Mouse (Mus musculus) testis, adult 2 months (tissue): ENCODE measurements around the gene Atpif1. TPM values are rescaled to one million over a fixed set of nuclear protein-coding genes. Genes with fewer than 3 reads are reported as not detected.

ENCODE experiments used
- H3K27ac ChIP-seq: fragments of 200-500 bp; 2 replicates; pipeline ENCODE4 v1.5.1; 2012; ENCODE audit warnings: low read depth, low read length; ENCODE audit not compliant: control insufficient read depth, insufficient read depth
- H3K27me3 ChIP-seq: fragments of 200-500 bp; 2 replicates; pipeline ENCODE4 v1.6.1; 2012; ENCODE audit warnings: mild to moderate bottlenecking, low read length, moderate library complexity; ENCODE audit not compliant: control insufficient read depth, insufficient read depth
- H3K36me3 ChIP-seq: fragments of 200-500 bp; 2 replicates; pipeline ENCODE4 v1.6.1; 2012; ENCODE audit warnings: mild to moderate bottlenecking, low read length; ENCODE audit not compliant: control insufficient read depth, insufficient read depth
- H3K4me1 ChIP-seq: fragments of 200-500 bp; 2 replicates; pipeline ENCODE4 v1.6.1; 2012; ENCODE audit warnings: low read length; ENCODE audit not compliant: control insufficient read depth, insufficient read depth
- H3K4me3 ChIP-seq: fragments of 200-500 bp; 2 replicates; pipeline ENCODE4 v1.5.1; 2012; ENCODE audit warnings: low read depth, mild to moderate bottlenecking, low read length, moderate library complexity, mixed read lengths; ENCODE audit not compliant: control insufficient read depth
- CTCF ChIP-seq: fragments of 200-500 bp; IDR thresholded peaks from 2 replicates; pipeline ENCODE4 v1.5.1; 2012; ENCODE audit warnings: low read depth, mild to moderate bottlenecking, inconsistent platforms, low read length, moderate library complexity; ENCODE audit not compliant: control insufficient read depth, insufficient read depth, insufficient replicate concordance
- POLR2A ChIP-seq: fragments of 200-500 bp; IDR thresholded peaks from 2 replicates; pipeline ENCODE4 v1.6.1; 2012; ENCODE audit warnings: low read depth, mild to moderate bottlenecking, inconsistent platforms, low read length, moderate library complexity; ENCODE audit not compliant: control insufficient read depth
- polyA plus RNA-seq: library from polyadenylated mRNA; depleted of rRNA; stranded (reverse); fragments of >200 nt; gene quantifications from 2 replicates; pipeline ENCODE4 v1.2.3, GENCODE M21; 2012

The Atpif1 gene
- polyA plus RNA-seq, 1 experiment: 328 TPM

DNA sequence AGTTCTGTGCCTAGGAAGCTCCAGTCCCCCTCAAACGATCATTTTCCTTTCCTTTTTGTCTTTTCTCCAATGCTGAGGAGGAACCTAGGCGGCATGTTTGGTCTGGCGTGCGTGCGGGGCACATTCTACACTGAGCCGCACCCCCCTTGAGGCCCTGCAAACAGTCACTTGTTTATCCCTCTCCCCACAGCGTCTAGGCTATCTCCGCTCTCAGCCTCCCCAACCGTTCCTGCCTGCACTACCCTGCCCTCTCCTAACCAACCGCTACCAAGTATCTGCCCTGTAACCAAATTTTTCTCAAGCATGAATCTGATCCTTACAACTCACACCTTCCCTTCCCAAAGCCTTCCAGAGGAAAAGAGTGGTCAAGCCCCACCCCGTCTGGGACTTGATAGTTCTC, 30.1 kb downstream of the Atpif1 start:
- Histone ChIP-seq H3K27me3 (no peaks in the 10 kb centered on the region), H3K4me3 (no peak overlapping the region), H3K36me3 (no peaks in the 10 kb centered on the region), H3K27ac (0 out of 2 replicates have a peak overlapping the region, but pooled peaks have one; percentile 16), H3K4me1 (no peaks in the 10 kb centered on the region; the same call in 1 of the 2 replicates)
- TF ChIP-seq CTCF (no peak), POLR2A (no peak)

GRCm38 (mm10) chr4:132501639-132502038, 31.8 kb downstream of the Atpif1 start:
- peaks cover 4% of the 10 kb centered on the region for H3K36me3 ChIP-seq
- H3K4me3 ChIP-seq: no peak overlapping the region
- no peaks in the 10 kb centered on the region for H3K4me1 ChIP-seq
- no peaks in the 10 kb centered on the region for H3K27me3 ChIP-seq
- TF ChIP-seq CTCF: no peak
- no peak for TF ChIP-seq POLR2A
- no peak overlapping the region for H3K27ac ChIP-seq

- Histone ChIP-seq H3K27ac (no peak overlapping the region), H3K4me1 (peaks cover 2% of the 10 kb centered on the region), H3K4me3 (no peak overlapping the region), H3K36me3 (peaks cover 4% of the 10 kb centered on the region), H3K27me3 (no peaks in the 10 kb centered on the region)
- no peak for TF ChIP-seq CTCF
- TF ChIP-seq POLR2A: no peak
Measured at GRCm38 (mm10) chr4:132494271-132494918, 39.1 kb downstream of the Atpif1 start.

DNA sequence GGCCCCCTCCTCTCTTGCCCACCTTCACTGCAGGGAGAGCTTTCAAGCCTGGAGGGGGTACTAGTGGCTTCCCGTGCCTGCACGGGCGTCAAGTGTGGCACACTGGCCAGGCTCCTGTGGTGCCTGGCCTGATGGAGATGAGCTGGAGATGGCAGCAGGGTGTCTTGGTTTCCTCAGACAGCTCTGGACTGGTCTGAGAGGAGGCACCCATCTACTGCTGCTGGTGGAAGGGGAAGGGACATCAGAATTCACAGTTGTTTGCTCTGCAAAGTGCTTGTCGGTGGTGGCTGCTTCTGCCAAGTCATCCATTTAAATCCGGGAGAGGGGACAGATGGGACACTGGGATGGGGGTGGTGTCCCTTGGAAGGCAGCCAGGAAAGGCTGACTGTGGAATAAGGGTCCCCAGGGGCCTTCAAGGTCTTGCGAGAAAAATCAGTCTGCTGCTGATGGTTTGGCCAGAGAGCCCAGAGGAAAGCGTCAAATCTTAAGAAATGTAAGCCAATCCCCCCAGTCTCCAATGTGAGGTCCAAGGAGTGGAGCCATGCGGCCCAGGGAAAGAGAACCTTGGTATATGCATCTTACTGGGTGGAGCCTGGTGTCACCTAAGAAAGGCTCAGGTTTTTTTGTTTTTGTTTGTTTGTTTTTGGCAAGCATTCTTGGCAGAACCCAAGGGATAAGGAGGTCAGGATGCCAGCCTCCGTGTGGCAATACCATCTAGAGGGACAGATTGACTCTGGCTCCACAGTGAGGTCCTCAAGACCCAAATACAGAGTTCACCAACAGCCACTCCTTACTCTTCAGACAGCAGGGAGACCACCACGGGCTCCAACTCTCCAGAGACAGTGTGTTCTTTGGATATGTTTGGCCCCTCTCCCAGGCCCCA, 41.0 kb downstream of the Atpif1 start:
- H3K36me3 ChIP-seq: peaks cover 2% of the 10 kb centered on the region
- no peak overlapping the region for H3K27ac ChIP-seq
- no peak overlapping the region for H3K4me3 ChIP-seq
- H3K27me3 ChIP-seq: no peaks in the 10 kb centered on the region
- TF ChIP-seq POLR2A (no peak), CTCF (no peak)
- peaks cover 2% of the 10 kb centered on the region for H3K4me1 ChIP-seq

GRCm38 (mm10) chr4:132491748-132492147, 41.7 kb downstream of the Atpif1 start:
- Histone ChIP-seq H3K27me3 (no peaks in the 10 kb centered on the region), H3K27ac (no peak overlapping the region), H3K4me3 (no peak overlapping the region), H3K36me3 (peaks cover under 1% of the 10 kb centered on the region), H3K4me1 (peaks cover 2% of the 10 kb centered on the region)
- no peak for TF ChIP-seq POLR2A
- TF ChIP-seq CTCF: no peak

- Histone ChIP-seq H3K4me3 (no peak overlapping the region), H3K36me3 (no peaks in the 10 kb centered on the region; the same call in 1 of the 2 replicates), H3K4me1 (peaks cover 2% of the 10 kb centered on the region), H3K27ac (no peak overlapping the region), H3K27me3 (no peaks in the 10 kb centered on the region)
- no peak for TF ChIP-seq CTCF
- no peak for TF ChIP-seq POLR2A
Measured at GRCm38 (mm10) chr4:132491057-132491456, 42.4 kb downstream of the Atpif1 start.

- no peak for TF ChIP-seq POLR2A
- TF ChIP-seq CTCF: no peak
- Histone ChIP-seq H3K27ac (no peak overlapping the region), H3K27me3 (no peaks in the 10 kb centered on the region), H3K4me1 (peaks cover 2% of the 10 kb centered on the region), H3K36me3 (no peaks in the 10 kb centered on the region; the same call in 1 of the 2 replicates), H3K4me3 (no peak overlapping the region)
Measured at GRCm38 (mm10) chr4:132490273-132491010, 43.0 kb downstream of the Atpif1 start.
